Mouse (Mus musculus) v-Abl transformed pro-B cells (cell line): Measurements from ENCODE around the gene 1700025G04Rik.

ENCODE experiments used
- in situ Hi-C, 2 experiments: fragments of 400-800 bp; cut with MboI; formaldehyde crosslinking; loops; one replicate each; pipeline ENCODE4 v1.15.1; 2025; ENCODE audit not compliant: unreplicated experiment in 2 of 2

Gene 1700025G04Rik

GRCm38 (mm10) chr1:151819190-151819589 is 270.7 kb downstream of the 1700025G04Rik start:
- in situ Hi-C loops = loop anchor here (10.0 to 25.0 kb wide), 3 partner anchors 257 to 926 kb away; partner anchors contain the start of gene Fam129a (in 1 of the 2)

GRCm38 (mm10) chr1:151816051-151816450 is 273.9 kb downstream of the 1700025G04Rik start:
- in situ Hi-C loops = loop anchor here (10.0 to 25.0 kb wide), 3 partner anchors 254 to 929 kb away; partner anchors contain the start of gene Fam129a (in 1 of the 2)

GRCm38 (mm10) chr1:151812004-151812712 is 277.8 kb downstream of the 1700025G04Rik start:
- in situ Hi-C loops = loop anchor here (10.0 to 25.0 kb wide), 3 partner anchors 250 to 933 kb away; partner anchors contain the start of gene Fam129a (in 1 of the 2)

GRCm38 (mm10) chr1:151811456-151811855 is 278.5 kb downstream of the 1700025G04Rik start:
- in situ Hi-C loops = loop anchor here (10.0 to 25.0 kb wide), 3 partner anchors 249 to 933 kb away; partner anchors contain the start of gene Fam129a (in 1 of the 2)

- in situ Hi-C loops = loop anchor here (10.0 to 25.0 kb wide), 3 partner anchors 249 to 934 kb away; partner anchors contain the start of gene Fam129a (in 1 of the 2)
These were observed 279.1 kb downstream of the 1700025G04Rik start for GRCm38 (mm10) chr1:151810628-151811421.

GRCm38 (mm10) chr1:151807286-151807685 is 282.6 kb downstream of the 1700025G04Rik start:
- in situ Hi-C loops = loop anchor here in 1 of 2 experiments (25.0 kb wide), 2 partner anchors 245 to 930 kb away; partner anchors contain the start of gene Fam129a

- in situ Hi-C loops = loop anchor here in 1 of 2 experiments (25.0 kb wide), 2 partner anchors 240 to 935 kb away; partner anchors contain the start of gene Fam129a
These were observed 287.1 kb downstream of the 1700025G04Rik start for GRCm38 (mm10) chr1:151802795-151803194.
